Mouse (Mus musculus) adrenal gland, postnatal 14 days (tissue): Measurements from ENCODE around the gene Klrb1. TPM values are rescaled to one million over a fixed set of nuclear protein-coding genes. Genes with fewer than 3 reads are reported as not detected.

Experiments used
- DNase-seq: peaks from one replicate; pipeline ENCODE4 v3.0.0; 2021; ENCODE audit warnings: mixed read lengths
- total RNA-seq: library from RNA; stranded (reverse); gene quantifications from 2 replicates; pipeline ENCODE4 v1.2.3, GENCODE M21; 2021

Gene Klrb1
- total RNA-seq, 1 experiment from 2014 or later: not detected

GRCm38 (mm10) chr6:128734896-128735295, 12.0 kb upstream of the Klrb1 start:
- no peak for DNase-seq

GRCm38 (mm10) chr6:128733908-128734679, 11.2 kb upstream of the Klrb1 start:
- no peak for DNase-seq

GRCm38 (mm10) chr6:128732032-128732431, 9.2 kb upstream of the Klrb1 start:
- DNase-seq: no peak

- no peak for DNase-seq
Measured at GRCm38 (mm10) chr6:128701691-128702090, 21.2 kb downstream of the Klrb1 start.

GRCm38 (mm10) chr6:128679574-128679973, 43.3 kb downstream of the Klrb1 start:
- no peak for DNase-seq

GRCm38 (mm10) chr6:128669936-128670335, 52.9 kb downstream of the Klrb1 start:
- DNase-seq: no peak

GRCm38 (mm10) chr6:128662206-128662605, 60.7 kb downstream of the Klrb1 start, which contains the start of gene Clec2h:
Gene Clec2h (plus strand): TSS chr6:128662385.
- DNase-seq: peak; percentile 13

- DNase-seq: no peak
Measured at GRCm38 (mm10) chr6:128661249-128661648, 61.6 kb downstream of the Klrb1 start.

Other genes with a start within 250 kb of the Klrb1 start
- gene Pzp, start 196.3 kb downstream of the Klrb1 start, total RNA-seq: 21.9 and 306 TPM in 2 replicates
- 2.3 TPM in 1 of 2 replicates, not detected in the other for gene A2ml1, start 141.5 kb downstream of the Klrb1 start, total RNA-seq
- gene Klrb1a, start 99.5 kb downstream of the Klrb1 start, total RNA-seq: not detected in 2 replicates
- gene Clec2h, start 60.7 kb downstream of the Klrb1 start, total RNA-seq: 3.4 and 5.1 TPM in 2 replicates
- gene Klrb1c, start 66.2 kb upstream of the Klrb1 start, total RNA-seq: 0.30 and 0.68 TPM in 2 replicates
- gene Gm44511, start 103.3 kb upstream of the Klrb1 start, total RNA-seq: not detected in 2 replicates
- 1.5 TPM in 1 of 2 replicates, not detected in the other for gene Klrb1b, start 103.3 kb upstream of the Klrb1 start, total RNA-seq
- 0.22 and 1.7 TPM in 2 replicates for gene Clec2i, start 164.5 kb upstream of the Klrb1 start, total RNA-seq
- gene BC035044, start 168.1 kb upstream of the Klrb1 start, total RNA-seq: 0.93 and 2.6 TPM in 2 replicates
- 4.5 and 6.0 TPM in 2 replicates for gene Clec2g, start 211.3 kb upstream of the Klrb1 start, total RNA-seq